Mouse (Mus musculus) frontal cortex, adult 2 months (tissue): ENCODE results near the gene Cox8b. TPM values are rescaled to one million over a fixed set of nuclear protein-coding genes. Genes with fewer than 3 reads are reported as not detected.

Experiments used
- DNase-seq, 2 experiments: peaks; one replicate each; pipeline ENCODE4 v3.0.0; 2022; ENCODE audit warnings: low spot score in 1 of 2; ENCODE audit errors: extremely low spot score in 1 of 2
- polyA plus RNA-seq: library from polyadenylated mRNA; depleted of rRNA; stranded (reverse); fragments of >200 nt; gene quantifications from 2 replicates; pipeline ENCODE4 v1.2.3, GENCODE M21; 2012; rRNA removed

Cox8b gene
- 0.57 and 0.76 TPM in 2 replicates for polyA plus RNA-seq

DNA sequence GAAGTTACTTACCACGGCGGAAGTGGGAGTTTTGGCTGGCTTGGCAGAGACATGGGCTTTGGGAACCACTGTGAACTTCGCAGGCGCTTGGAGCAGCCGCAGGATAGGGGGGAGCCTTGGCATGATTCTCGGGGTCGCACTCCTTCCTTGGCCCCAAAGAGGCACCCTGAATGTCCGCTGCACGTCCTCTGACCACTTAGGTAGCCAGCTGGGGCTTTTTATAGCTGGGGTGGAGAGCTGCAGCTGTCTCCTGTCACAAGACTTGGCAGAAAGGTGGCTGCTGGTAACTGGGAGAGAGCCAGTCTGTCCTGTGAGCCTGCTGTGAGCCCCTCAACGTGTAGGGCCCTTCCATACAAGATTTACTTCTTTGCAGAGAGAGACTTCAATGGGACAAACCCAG is at the start of gene Cox8b:
TSS of gene Cox8b (minus strand) at position 227 of the 400 bp plus-strand sequence.
- no peak for DNase-seq

DNA sequence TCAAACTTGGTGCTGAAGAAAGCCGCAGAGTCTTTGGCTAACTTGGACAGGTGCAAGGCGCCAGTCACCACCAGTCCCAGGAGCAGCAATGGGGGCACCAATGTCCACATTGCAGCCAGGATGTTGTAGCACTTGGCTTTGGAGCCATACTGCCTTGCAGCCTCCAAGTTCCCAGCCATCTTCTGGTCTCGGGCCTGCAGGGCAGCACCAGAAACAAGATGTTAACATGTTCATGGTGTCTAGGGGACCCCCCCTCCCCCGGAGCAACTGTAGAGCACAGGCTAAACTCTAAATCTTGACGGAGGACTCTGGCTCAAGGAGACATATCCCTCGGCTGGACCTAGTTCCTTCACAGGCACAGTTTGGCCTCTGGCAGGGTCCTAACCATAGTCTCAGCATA is 49.0 kb upstream of the Cox8b start:
- no peak for DNase-seq

DNA sequence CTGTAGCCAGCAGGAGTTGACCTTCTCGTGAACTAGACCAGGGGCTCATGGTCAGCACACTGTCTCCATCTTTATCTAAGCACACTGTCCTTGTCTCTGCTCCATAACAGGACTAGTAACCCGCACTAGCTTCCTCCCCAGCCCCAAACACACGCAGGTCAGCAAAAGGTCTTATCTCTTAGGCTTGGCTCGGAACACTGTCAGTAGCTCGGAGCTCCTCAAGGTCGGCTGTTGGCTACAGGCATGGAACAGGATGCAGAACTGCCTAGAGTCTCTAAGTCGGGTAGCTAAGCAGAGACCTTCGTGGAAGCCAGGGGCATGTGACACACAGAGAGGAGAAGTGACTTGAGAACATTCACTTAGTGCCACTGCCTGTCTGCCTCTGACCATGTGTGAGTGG is 47.9 kb upstream of the Cox8b start:
- no peak for DNase-seq

DNA sequence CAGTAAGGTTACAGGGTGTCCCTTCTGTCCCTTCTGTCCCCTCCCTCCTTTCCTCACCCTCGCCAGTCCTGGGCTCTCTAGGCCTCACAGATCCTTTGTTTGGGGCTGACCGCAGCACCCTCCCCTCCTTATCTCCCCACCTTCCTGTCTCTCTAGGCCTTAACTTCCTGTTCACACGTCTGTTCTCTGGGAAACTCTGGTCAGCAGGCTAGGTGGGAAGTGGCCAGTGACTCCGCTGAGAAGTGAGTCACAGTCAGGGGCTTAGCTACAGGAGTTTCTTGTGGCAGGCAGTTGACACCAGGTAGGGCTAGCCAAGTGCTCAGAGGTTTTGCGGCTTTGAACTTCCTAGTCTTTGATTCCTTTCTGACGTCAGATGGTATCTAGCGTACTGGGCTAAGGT is 46.7 kb upstream of the Cox8b start:
- DNase-seq: no peak

DNA sequence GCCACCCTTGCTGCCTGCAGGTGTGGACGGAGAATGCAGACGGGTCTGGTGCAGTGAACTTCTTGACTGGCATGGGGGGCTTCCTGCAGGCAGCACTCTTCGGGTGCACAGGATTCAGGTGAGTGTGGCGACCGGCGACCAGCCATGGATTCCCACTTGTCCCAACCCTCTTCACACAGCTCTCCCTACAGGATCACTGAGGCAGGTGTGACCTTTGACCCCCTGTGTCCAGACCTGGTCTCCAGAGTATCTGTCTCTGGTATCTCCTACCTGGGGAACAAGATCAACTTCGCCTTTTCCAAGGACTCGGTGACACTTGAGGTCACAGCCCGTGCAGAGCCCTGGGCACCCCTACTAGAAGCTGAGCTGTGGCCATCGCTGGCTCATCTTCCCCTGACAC is 46.1 kb upstream of the Cox8b start:
- DNase-seq: no peak

DNA sequence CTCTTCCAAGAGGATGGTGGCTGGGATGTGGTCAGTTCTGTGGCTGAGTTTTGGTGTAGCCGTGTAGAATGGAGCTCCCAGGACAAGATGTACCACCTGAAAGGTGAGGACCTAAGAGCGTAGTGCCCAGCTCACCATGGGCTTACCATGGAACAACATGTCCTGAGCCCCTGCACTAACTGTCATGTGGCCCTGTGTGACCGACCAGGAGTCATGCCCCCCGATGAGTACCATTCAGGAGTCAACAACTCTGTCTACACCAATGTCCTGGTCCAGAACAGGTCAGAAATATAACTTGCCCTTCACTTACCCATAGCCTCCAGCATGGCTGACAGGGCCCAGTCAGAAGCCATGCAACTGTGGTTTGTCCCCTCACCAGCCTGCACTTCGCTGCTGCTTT is 45.0 kb upstream of the Cox8b start:
- DNase-seq: no peak

DNA sequence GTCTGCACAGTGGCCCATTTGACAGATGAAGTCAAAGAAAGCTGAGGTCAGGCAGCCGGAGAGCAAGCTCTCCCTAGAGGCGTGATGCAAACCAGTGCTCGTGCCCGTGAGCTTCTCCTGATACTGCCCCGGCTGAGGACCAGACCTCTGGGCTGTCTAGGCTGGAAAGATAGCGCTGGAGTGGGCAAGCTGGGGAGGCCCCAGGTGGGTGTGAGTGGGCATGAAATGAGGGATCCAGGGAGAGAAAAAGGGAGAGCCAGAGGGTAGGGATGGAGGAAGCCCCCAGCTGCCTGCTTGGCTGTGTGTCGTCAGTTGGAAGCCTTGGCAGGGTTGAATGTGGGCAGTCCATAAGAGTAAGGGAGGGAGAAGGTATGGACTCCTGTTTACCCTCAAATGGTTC is 44.0 kb upstream of the Cox8b start:
- DNase-seq: no peak

DNA sequence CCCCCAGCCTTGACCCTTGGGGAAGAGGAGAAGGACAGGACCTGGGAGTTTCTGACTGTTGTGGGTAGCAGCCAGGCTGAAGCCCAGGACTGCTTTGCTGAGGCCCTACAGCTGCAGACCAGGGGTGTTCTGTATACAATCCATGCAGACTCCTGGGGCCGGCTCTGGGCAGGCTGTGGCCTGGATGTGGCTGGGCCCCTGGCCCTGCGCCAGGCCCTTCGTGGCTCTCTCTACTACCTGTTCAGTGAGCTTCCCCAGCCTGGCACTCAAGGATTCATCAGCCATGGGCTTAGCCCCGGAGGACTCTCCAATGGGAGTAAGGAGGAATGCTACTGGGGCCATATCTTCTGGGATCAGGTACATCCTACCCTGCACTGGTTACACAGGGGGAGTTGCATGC is 43.1 kb upstream of the Cox8b start:
- no peak for DNase-seq

DNA sequence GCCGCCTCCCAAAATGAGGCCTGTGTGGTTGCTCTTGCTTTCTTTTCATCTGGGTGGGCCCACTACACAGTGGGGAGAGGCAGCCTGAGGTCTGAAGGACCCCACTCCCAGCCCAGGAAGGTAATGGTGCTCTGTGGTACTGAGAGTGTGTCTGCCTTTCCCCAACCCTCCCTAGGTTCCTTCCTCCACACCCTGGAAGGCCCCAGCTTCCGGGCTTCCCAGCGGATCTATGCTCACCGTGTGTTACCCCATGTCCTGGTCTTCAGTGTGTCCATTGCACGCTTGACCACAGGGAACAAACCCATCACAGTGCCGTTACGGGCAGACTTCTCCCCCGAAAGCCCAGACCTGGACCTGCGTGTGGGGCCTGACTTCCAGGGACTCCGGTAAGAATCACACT is 42.6 kb upstream of the Cox8b start:
- DNase-seq: no peak

DNA sequence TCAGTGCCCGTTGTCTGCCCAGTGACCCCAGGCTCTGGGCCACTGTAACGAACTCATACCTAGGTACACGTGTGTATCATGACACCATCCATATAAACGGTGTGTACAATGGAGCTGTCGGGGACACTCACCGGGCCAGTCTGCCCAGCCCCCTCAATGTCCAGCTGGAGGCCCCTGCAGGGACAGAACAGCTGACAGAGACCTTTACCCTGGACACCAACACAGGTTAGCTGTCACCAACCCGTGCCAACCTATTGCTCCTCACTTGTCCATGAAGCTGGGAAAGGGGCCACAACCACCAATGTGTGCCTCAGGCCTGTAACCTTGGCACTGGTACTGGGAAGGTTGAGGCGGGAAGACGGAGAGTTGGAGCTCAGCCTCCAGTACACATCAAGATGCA is 42.1 kb upstream of the Cox8b start:
- no peak for DNase-seq

DNA sequence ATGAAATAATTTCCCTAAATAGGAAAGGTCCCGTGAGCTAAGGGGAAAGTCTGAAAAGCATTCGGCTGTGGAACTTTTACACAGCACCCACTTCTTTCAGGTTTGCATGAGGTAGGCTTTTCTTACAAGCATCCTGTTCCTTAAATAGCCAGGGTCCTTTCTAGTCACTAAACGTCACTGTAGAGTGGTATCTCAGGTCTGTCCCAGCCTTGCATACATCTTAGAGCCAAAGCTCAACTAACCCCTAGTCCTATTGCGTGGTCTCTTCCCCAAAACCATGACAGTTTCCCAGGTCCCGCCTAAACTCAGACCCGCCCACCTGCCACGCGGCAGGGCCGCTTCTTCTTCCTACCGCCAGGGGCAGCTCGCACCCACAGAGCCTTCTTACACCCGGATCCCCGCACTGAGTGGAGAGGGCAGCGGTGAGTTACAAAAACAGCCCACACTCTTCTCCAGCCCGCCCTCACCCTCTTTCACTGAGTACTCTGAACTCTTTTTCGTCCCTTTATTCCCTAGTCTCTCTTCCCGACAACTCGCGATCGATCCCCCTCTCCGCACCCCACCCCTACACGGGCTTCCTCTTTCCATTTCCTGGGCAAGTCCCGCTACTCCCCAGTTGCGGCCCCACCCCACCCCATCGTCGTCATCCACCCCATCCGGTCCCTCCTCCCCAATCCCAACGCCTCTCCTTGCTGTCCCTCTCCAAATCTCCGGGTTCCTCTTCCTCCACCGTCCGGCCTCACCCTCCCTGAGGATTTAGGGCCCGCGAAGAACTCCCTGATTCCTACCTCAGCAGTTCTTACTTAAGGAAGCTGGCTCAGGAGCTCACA is 41.2 kb upstream of the Cox8b start, which contains the start of gene Pgghg:
TSS of gene Pgghg (plus strand) at position 170 of the 830 bp plus-strand sequence.
- DNase-seq: peak in 1 of 2 experiments; percentile 68

DNA sequence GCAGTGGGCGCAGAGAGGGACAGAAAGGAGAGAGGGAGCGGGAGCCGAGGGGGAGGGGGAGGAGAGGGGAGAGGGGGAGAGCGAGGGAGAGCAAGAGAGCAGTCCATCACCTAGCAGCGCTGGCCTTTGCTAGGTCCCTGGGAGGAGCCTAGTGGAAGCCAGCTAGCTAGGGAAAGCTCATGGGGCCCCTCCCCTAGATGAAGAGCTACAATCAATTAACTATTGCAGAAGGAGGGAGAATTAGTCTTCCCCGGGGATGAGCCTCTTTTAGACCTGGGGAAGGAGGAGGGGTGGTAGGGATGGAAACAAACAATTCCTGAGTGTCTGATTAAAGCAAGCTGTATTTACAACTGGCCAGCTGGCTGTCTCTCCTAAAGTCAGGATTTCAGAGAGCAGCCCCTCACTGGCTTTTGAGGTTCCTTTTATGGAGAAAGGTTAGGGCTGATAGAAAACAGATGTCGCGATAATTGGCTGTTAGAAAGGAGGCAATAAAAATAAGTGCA is 39.5 kb upstream of the Cox8b start:
- DNase-seq: no peak

DNA sequence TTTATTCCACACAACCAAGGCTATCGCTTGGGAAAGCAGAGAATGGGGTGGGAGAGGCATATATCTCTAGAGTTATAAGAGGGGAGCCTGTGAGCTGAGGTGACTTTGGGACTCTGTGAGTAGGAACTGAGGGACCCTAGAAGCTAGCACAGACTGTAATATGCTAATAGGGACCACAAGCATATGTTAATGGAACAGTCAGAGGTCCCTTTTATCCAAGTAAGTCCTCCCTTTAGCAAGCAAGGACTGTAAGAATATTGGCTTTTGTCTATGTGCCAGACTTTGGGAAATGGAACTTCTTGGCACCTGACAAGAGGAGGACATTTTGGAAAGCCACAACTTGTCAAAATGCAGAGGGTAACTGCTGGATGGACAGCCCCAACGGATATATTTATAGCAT is 38.6 kb upstream of the Cox8b start:
- no peak for DNase-seq

DNA sequence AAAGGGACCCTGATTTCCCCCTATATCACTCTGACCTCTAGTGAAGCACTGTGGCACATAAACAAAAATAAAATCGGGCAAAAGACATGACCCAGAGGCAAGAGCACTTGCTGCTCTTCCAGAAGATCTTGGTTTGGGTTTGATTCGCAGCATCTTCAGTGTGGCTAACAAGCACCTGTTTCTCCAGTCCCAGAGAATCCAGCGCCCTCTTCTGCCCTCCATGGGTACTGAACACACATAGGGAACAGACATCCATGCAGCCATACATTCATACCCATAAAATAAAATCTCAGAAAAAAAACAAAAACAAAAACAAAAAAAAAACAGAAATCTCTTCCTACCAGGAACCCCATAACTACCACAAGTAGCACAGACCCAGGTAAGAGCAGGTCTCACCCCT is 38.2 kb upstream of the Cox8b start:
- no peak for DNase-seq

DNA sequence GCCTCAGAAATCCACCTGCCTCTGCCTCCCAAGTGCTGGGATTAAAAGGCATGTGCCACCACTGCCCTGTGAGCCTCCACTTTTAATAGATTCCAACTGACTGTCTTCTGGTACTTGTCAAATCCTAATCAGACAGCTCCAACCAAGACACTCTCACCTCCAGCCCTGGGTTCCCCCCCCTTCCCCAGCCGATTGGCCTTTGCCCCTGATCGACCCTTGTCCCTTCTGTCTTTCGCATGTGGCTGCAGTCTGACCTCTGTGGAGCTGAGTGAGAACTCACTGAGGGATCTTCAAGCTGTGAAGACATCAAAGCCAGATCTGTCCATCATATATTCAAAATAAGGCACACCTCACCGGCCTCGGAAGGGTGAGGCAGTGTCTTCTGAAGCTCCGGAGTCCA is 26.9 kb upstream of the Cox8b start:
- no peak for DNase-seq

DNA sequence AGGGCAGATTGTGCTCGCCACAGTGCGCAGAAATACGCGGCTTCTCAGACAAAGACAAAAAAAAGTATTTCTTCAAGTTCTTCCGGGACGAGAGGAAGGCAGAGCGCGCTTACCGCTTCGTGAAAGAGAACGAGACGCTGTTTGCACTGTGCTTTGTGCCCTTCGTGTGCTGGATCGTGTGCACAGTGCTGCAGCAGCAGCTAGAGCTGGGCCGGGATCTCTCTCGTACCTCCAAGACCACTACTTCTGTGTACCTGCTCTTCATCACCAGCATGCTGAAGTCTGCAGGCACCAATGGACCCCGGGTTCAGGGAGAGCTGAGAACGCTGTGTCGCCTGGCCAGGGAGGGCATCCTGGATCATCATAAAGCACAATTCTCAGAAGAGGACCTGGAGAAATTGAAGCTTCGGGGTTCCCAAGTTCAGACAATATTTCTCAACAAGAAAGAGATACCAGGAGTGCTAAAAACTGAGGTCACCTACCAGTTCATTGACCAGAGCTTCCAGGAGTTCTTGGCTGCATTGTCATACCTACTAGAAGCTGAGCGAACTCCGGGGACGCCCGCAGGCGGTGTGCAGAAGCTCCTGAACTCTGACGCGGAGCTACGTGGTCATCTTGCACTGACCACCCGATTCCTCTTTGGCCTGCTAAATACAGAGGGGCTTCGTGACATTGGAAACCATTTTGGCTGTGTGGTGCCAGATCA is 23.0 kb upstream of the Cox8b start:
- DNase-seq: no peak

DNA sequence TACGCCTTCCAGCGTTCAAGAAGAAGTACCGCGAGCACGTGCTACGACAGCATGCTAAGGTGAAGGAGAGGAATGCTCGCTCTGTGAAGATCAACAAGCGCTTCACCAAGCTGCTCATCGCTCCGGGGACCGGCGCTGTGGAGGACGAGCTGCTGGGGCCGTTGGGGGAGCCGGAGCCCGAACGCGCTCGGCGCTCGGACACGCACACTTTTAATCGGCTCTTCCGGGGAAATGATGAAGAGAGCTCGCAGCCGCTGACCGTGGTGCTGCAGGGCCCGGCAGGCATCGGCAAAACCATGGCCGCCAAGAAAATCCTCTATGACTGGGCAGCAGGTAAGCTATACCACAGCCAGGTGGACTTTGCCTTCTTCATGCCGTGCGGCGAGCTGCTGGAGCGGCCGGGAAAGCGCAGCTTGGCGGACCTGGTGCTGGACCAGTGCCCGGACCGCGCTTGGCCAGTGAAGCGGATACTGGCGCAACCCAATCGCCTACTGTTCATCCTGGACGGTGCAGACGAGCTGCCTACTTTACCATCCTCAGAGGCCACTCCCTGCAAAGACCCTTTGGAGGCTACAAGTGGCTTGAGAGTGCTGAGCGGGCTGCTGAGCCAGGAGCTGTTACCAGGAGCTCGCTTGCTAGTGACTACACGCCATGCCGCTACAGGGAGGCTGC is 22.3 kb upstream of the Cox8b start:
- DNase-seq: no peak

DNA sequence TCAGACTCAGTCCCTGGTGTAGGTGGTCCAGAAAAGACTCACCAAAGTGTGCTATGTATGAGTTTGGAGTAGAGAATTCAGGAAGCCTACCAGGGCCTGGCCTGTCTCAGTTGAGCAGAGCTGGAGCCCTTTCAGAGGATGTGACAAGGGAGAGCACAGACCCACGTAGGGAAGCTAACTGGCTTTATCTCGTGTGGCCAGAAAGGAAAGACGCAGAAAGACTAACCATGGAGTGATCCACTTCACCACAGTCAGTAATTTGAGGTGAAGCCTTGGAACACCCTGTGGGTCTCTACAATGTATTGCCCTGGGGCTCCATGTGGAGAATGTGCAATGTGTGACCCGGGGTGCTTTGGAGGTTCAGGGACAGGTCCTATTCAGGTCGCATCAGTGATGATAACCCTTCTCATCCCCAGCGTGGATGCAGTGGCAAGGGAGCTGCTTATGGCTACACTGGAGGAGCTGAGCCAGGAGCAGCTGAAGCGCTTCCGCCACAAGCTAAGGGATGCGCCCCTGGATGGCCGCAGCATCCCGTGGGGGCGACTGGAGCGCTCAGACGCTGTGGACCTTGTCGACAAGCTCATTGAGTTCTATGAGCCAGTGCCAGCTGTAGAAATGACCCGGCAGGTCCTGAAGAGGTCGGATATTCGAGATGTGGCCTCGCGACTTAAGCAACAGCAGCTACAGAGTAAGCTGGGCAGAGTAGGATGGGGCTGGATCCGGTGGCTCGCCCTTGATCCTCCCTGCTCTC is 21.2 kb upstream of the Cox8b start:
- no peak for DNase-seq

DNA sequence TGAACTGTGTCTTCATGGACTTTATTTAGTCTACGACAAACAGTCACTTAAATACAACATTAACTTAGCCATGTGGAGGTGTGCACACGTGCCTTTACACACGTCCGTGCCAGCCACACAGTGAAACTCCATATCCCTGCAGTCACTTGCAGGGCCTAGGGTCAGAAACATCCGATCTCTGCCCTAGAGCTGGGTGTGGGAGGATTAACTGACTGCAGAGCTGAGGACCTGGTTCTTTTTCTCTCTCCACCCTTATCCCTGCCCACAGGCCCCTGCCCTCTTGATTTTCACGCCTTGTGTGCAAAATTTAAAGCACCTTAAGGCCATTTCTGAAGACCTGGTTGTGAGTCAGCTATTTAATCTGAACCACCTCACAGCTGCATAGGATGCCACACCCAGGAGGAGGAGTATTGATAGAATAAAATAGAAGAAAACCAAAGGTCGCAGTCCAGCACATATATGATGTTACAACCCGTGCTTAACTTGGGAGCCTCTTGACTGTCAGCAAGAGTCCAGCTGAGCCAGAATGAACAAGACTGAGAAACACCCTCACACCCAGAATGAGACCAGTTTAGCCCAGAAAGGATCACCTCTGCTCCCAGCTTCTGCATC is 20.3 kb upstream of the Cox8b start, which contains the start of gene Nlrp6:
TSS of gene Nlrp6 (plus strand) at position 485 of the 612 bp plus-strand sequence.
- no peak for DNase-seq

DNA sequence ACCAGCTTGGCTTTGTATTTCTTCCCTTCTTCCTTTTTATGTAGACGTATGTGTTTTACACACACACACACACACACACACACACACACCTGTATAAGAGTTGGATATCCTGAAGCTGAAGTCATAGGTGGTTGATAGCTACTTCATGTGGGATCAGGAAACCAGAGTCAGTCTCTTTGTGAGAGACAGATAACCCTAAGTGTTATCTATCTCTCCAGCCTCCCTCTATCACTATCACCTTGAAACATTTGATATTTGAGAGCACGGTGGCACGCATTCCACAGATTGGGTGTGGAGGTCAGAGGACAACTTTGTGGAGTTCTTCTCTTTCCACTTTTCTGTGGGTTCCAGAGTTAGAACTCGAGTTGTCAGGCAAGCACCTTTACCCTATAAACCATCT is 19.7 kb upstream of the Cox8b start:
- no peak for DNase-seq
